Mouse (Mus musculus): ENCODE data around the gene Tceanc2. TPM values are rescaled to one million over a fixed set of nuclear protein-coding genes. Genes with fewer than 3 reads are reported as not detected.

The Tceanc2 gene
- polyA plus RNA-seq, 1 experiment = 8.9 TPM

- Histone ChIP-seq H3K4me1 (ENCODE audit: control insufficient read depth, insufficient read depth, low read length) (no peaks in the 10 kb centered on the region), H3K27ac (ENCODE audit: insufficient read depth, low read length) (no peak overlapping the region), H3K4me3 (ENCODE audit: insufficient read depth, low read length) (no peak overlapping the region)
- no peak for TF ChIP-seq POLR2A (IDR thresholded peaks at IDR 0.05; ENCODE audit: extremely low read depth, insufficient read depth, low read length)
- no peak for TF ChIP-seq CTCF (IDR thresholded peaks at IDR 0.05; ENCODE audit: extremely low read depth, insufficient read depth, low read length)
Measured at GRCm38 (mm10) chr4:107160181-107160580, 18.7 kb downstream of the Tceanc2 start.

- Histone ChIP-seq H3K4me3 (ENCODE audit: insufficient read depth, low read length) (no peak overlapping the region), H3K4me1 (ENCODE audit: control insufficient read depth, insufficient read depth, low read length) (no peaks in the 10 kb centered on the region), H3K27ac (ENCODE audit: insufficient read depth, low read length) (no peak overlapping the region)
- TF ChIP-seq CTCF (IDR thresholded peaks at IDR 0.05; ENCODE audit: extremely low read depth, insufficient read depth, low read length) (no peak), POLR2A (IDR thresholded peaks at IDR 0.05; ENCODE audit: extremely low read depth, insufficient read depth, low read length) (no peak)
Measured at GRCm38 (mm10) chr4:107159166-107159773, 19.6 kb downstream of the Tceanc2 start.

- no peak for TF ChIP-seq POLR2A (IDR thresholded peaks at IDR 0.05; ENCODE audit: extremely low read depth, insufficient read depth, low read length)
- no peak for TF ChIP-seq CTCF (IDR thresholded peaks at IDR 0.05; ENCODE audit: extremely low read depth, insufficient read depth, low read length)
Measured at GRCm38 (mm10) chr4:107156983-107157401, 21.9 kb downstream of the Tceanc2 start.

GRCm38 (mm10) chr4:107152571-107152970, 26.3 kb downstream of the Tceanc2 start:
- no peak overlapping the region for H3K27ac ChIP-seq (ENCODE audit: insufficient read depth, low read length)
- H3K4me1 ChIP-seq (ENCODE audit: control insufficient read depth, insufficient read depth, low read length) = peaks cover 9% of the 10 kb centered on the region
- TF ChIP-seq POLR2A (IDR thresholded peaks at IDR 0.05; ENCODE audit: extremely low read depth, insufficient read depth, low read length) (no peak), CTCF (IDR thresholded peaks at IDR 0.05; ENCODE audit: extremely low read depth, insufficient read depth, low read length) (no peak)
- H3K4me3 ChIP-seq (ENCODE audit: insufficient read depth, low read length) = no peak overlapping the region

More at GRCm38 (mm10) chr4:107156983-107157401, 21.9 kb downstream of the Tceanc2 start:
- H3K4me1 ChIP-seq (ENCODE audit: control insufficient read depth, insufficient read depth, low read length) = no peaks in the 10 kb centered on the region
- no peak overlapping the region for H3K27ac ChIP-seq (ENCODE audit: insufficient read depth, low read length)
- H3K4me3 ChIP-seq (ENCODE audit: insufficient read depth, low read length) = no peak overlapping the region

- TF ChIP-seq POLR2A (IDR thresholded peaks at IDR 0.05; ENCODE audit: extremely low read depth, insufficient read depth, low read length) = no peak
- TF ChIP-seq CTCF (IDR thresholded peaks at IDR 0.05; ENCODE audit: extremely low read depth, insufficient read depth, low read length) = no peak
- H3K4me1 ChIP-seq (ENCODE audit: control insufficient read depth, insufficient read depth, low read length) = peaks cover 9% of the 10 kb centered on the region
- no peak overlapping the region for H3K4me3 ChIP-seq (ENCODE audit: insufficient read depth, low read length)
- no peak overlapping the region for H3K27ac ChIP-seq (ENCODE audit: insufficient read depth, low read length)
Measured at GRCm38 (mm10) chr4:107150991-107151390, 27.9 kb downstream of the Tceanc2 start.

- no peaks in the 10 kb centered on the region for H3K4me1 ChIP-seq (ENCODE audit: control insufficient read depth, insufficient read depth, low read length)
- TF ChIP-seq POLR2A (IDR thresholded peaks at IDR 0.05; ENCODE audit: extremely low read depth, insufficient read depth, low read length) (no peak), CTCF (IDR thresholded peaks at IDR 0.05; ENCODE audit: extremely low read depth, insufficient read depth, low read length) (no peak)
- H3K4me3 ChIP-seq (ENCODE audit: insufficient read depth, low read length) = no peak overlapping the region
- no peak overlapping the region for H3K27ac ChIP-seq (ENCODE audit: insufficient read depth, low read length)
Measured at GRCm38 (mm10) chr4:107143511-107143910, 35.4 kb downstream of the Tceanc2 start.

- no peak overlapping the region for H3K27ac ChIP-seq (ENCODE audit: insufficient read depth, low read length)
- TF ChIP-seq POLR2A (IDR thresholded peaks at IDR 0.05; ENCODE audit: extremely low read depth, insufficient read depth, low read length) (no peak), CTCF (IDR thresholded peaks at IDR 0.05; ENCODE audit: extremely low read depth, insufficient read depth, low read length) (no peak)
- H3K4me1 ChIP-seq (ENCODE audit: control insufficient read depth, insufficient read depth, low read length) = no peaks in the 10 kb centered on the region
- no peak overlapping the region for H3K4me3 ChIP-seq (ENCODE audit: insufficient read depth, low read length)
Measured at GRCm38 (mm10) chr4:107139836-107140631, 38.9 kb downstream of the Tceanc2 start.

- Histone ChIP-seq H3K4me3 (ENCODE audit: insufficient read depth, low read length) (no peak overlapping the region), H3K27ac (ENCODE audit: insufficient read depth, low read length) (no peak overlapping the region), H3K4me1 (ENCODE audit: control insufficient read depth, insufficient read depth, low read length) (no peaks in the 10 kb centered on the region)
- TF ChIP-seq CTCF (IDR thresholded peaks at IDR 0.05; ENCODE audit: extremely low read depth, insufficient read depth, low read length) = no peak
- no peak for TF ChIP-seq POLR2A (IDR thresholded peaks at IDR 0.05; ENCODE audit: extremely low read depth, insufficient read depth, low read length)
Measured at GRCm38 (mm10) chr4:107138948-107139835, 39.7 kb downstream of the Tceanc2 start.

GRCm38 (mm10) chr4:107136531-107136930, 42.4 kb downstream of the Tceanc2 start:
- no peak overlapping the region for H3K27ac ChIP-seq (ENCODE audit: insufficient read depth, low read length)
- TF ChIP-seq POLR2A (IDR thresholded peaks at IDR 0.05; ENCODE audit: extremely low read depth, insufficient read depth, low read length) = no peak
- TF ChIP-seq CTCF (IDR thresholded peaks at IDR 0.05; ENCODE audit: extremely low read depth, insufficient read depth, low read length) = no peak
- H3K4me3 ChIP-seq (ENCODE audit: insufficient read depth, low read length) = no peak overlapping the region
- no peaks in the 10 kb centered on the region for H3K4me1 ChIP-seq (ENCODE audit: control insufficient read depth, insufficient read depth, low read length)
